Mouse (Mus musculus) retina, embryonic 14.5 days (tissue): ENCODE data around the gene Ifit3.
"Not testable (repeated sequence)": the region's sequence is repeated elsewhere in the genome, so short reads cannot be mapped to it uniquely, and the experiment has no call there.

Experiments
- DNase-seq: peaks from one replicate; pipeline ENCODE4 v3.0.0-alpha.2; 2015; ENCODE audit warnings: low spot score

The Ifit3 gene

GRCm38 (mm10) chr19:34583126-34583766, at the start of gene Ifit3:
TSS of gene Ifit3 (plus strand) at chr19:34583531.
- DNase-seq, result not testable (repeated sequence)

- no peak for DNase-seq
Measured at GRCm38 (mm10) chr19:34539422-34539821, 43.9 kb upstream of the Ifit3 start.

GRCm38 (mm10) chr19:34546211-34546610, 37.1 kb upstream of the Ifit3 start:
- no peak for DNase-seq

- peak; percentile 81 for DNase-seq
Measured at GRCm38 (mm10) chr19:34547976-34548375, 35.4 kb upstream of the Ifit3 start.

GRCm38 (mm10) chr19:34550205-34550533, 33.2 kb upstream of the Ifit3 start:
- DNase-seq, result no peak

GRCm38 (mm10) chr19:34550534-34551223, 32.7 kb upstream of the Ifit3 start, which contains the start of gene Ifit2:
TSS of gene Ifit2 (plus strand) at chr19:34550694.
- DNase-seq, result peak; percentile 88

- DNase-seq, result no peak
Measured at GRCm38 (mm10) chr19:34551981-34552380, 31.4 kb upstream of the Ifit3 start.

- DNase-seq, result no peak
Measured at GRCm38 (mm10) chr19:34553021-34553420, 30.3 kb upstream of the Ifit3 start.

GRCm38 (mm10) chr19:34553522-34553921, 29.8 kb upstream of the Ifit3 start:
- no peak for DNase-seq

- DNase-seq, result no peak
Measured at GRCm38 (mm10) chr19:34554061-34554460, 29.3 kb upstream of the Ifit3 start.

- DNase-seq, result no peak
Measured at GRCm38 (mm10) chr19:34556621-34557020, 26.7 kb upstream of the Ifit3 start.

GRCm38 (mm10) chr19:34562556-34562955, 20.8 kb upstream of the Ifit3 start:
- no peak for DNase-seq

- peak; percentile 31 for DNase-seq
Measured at GRCm38 (mm10) chr19:34566178-34566784, 17.1 kb upstream of the Ifit3 start.

GRCm38 (mm10) chr19:34568988-34569895, 14.1 kb upstream of the Ifit3 start:
- DNase-seq, result no peak

- DNase-seq, result no peak
Measured at GRCm38 (mm10) chr19:34569896-34570476, 13.3 kb upstream of the Ifit3 start.

- DNase-seq, result no peak
Measured at GRCm38 (mm10) chr19:34571080-34571479, 12.3 kb upstream of the Ifit3 start.

GRCm38 (mm10) chr19:34573650-34574049, 9.7 kb upstream of the Ifit3 start:
- DNase-seq, result no peak

- no peak for DNase-seq
Measured at GRCm38 (mm10) chr19:34577121-34577520, 6.2 kb upstream of the Ifit3 start.

- not testable (repeated sequence) for DNase-seq
Measured at GRCm38 (mm10) chr19:34582696-34583095, 635 bp upstream of the Ifit3 start.

GRCm38 (mm10) chr19:34585740-34586458, 2.6 kb downstream of the Ifit3 start:
- DNase-seq, result not testable (repeated sequence)
